Mouse (Mus musculus) G1E (cell line): ENCODE data around the gene Il4. TPM values are rescaled to one million over a fixed set of nuclear protein-coding genes. Genes with fewer than 3 reads are reported as not detected.

Experiments used
- ATAC-seq: 2 replicates; pipeline ENCODE4 v1.8.0; 2016; ENCODE audit warnings: mild to moderate bottlenecking; ENCODE audit not compliant: insufficient number of reproducible peaks, poor library complexity, low FRiP score, severe bottlenecking; ENCODE audit errors: extremely low read depth
- DNase-seq: peaks from one replicate; pipeline ENCODE4 v3.0.0; 2012; ENCODE audit warnings: low spot score
- H3K27me3 ChIP-seq: 2 replicates; pipeline ENCODE4 v1.6.1; 2012; ENCODE audit warnings: mild to moderate bottlenecking, low read length, inconsistent platforms; ENCODE audit not compliant: insufficient read depth
- H3K36me3 ChIP-seq: replicated peaks from 2 replicates; pipeline ENCODE3; 2012; ENCODE audit warnings: mild to moderate bottlenecking, inconsistent platforms
- H3K4me1 ChIP-seq: 2 replicates; pipeline ENCODE4 v1.6.1; 2012; ENCODE audit warnings: low read depth, low read length, inconsistent platforms, mixed read lengths; ENCODE audit not compliant: insufficient read depth
- H3K4me3 ChIP-seq: 2 replicates; pipeline ENCODE4 v1.5.1; 2012; ENCODE audit warnings: low read depth, mild to moderate bottlenecking, inconsistent platforms, low read length, moderate library complexity, mixed read lengths
- H3K9me3 ChIP-seq: replicated peaks from 2 replicates; pipeline ENCODE4 v1.6.1; 2012; ENCODE audit warnings: inconsistent platforms
- CTCF ChIP-seq: IDR thresholded peaks from 2 replicates; pipeline ENCODE4 v1.5.1; 2012; ENCODE audit warnings: low read depth, low read length, inconsistent platforms, mixed read lengths
- GATA1 ChIP-seq: IDR thresholded peaks from 2 replicates; pipeline ENCODE4 v1.6.1; 2012; ENCODE audit warnings: borderline replicate concordance, low read length, inconsistent platforms, mixed read lengths
- GATA2 ChIP-seq: IDR thresholded peaks from 2 replicates; pipeline ENCODE4 v1.6.1; 2012; ENCODE audit warnings: low read depth, low read length, inconsistent platforms, borderline replicate concordance
- POLR2AphosphoS5 ChIP-seq: IDR thresholded peaks from 2 replicates; pipeline ENCODE4 v1.6.1; 2012; ENCODE audit warnings: low read depth, low read length, inconsistent platforms; ENCODE audit not compliant: insufficient replicate concordance
- TAL1 ChIP-seq: conservative IDR thresholded peaks from 2 replicates; pipeline ENCODE4 v1.6.1; 2012; ENCODE audit warnings: low read depth, low read length, inconsistent platforms, mixed read lengths
- polyA plus RNA-seq: library from polyadenylated mRNA; stranded (reverse); fragments of >175 nt; gene quantifications from 2 replicates; pipeline ENCODE4 v1.2.3, GENCODE M21; 2012
- total RNA-seq, 2 experiments: library from RNA; stranded (forward) in 1 of 2; stranded (reverse) in 1 of 2; fragments of 200-1000 nt in 1 of 2; fragments of >200 nt in 1 of 2; fragmentation: Nextera tagmentation in 1 of 2; gene quantifications; 2 replicates each; pipeline ENCODE4 v1.2.3; 2014 to 2017

Gene Il4
- total and polyA plus RNA-seq, 3 experiments, result 0.43 to 87.7 (median 35.8) TPM

DNA sequence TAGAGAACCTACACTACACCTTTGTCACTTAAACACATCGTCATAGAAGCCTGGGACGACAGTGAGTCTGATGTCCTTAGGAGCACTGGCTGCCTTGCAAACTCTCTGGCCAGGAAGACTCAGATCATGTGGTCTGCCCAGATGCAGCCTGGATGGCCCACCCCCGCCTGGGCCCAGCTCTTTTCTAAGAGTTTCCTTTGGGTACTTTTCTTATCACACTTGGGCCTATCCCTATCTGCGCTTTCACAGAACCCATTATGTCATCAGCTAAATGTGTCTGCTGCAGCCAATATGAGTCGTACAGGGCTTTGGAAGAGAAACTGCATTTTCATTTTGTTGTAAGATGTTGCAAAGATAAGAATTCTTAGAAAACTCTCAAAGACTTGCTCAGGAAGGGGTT, 36.6 kb upstream of the Il4 start:
- ATAC-seq (peak; percentile 92), DNase-seq (peak; percentile 69)
- Histone ChIP-seq H3K36me3 (peaks cover 76% of the 10 kb centered on the region), H3K4me1 (peaks cover 70% of the 10 kb centered on the region), H3K4me3 (peak overlapping the region; percentile 45; the same call in 1 of the 2 replicates), H3K27me3 (no peaks in the 10 kb centered on the region), H3K9me3 (no peaks in the 10 kb centered on the region)
- TF ChIP-seq POLR2AphosphoS5 (no peak), GATA1 (no peak), CTCF (no peak), GATA2 (no peak), TAL1 (peak; percentile 27; the same call in 1 of the 2 replicates)

DNA sequence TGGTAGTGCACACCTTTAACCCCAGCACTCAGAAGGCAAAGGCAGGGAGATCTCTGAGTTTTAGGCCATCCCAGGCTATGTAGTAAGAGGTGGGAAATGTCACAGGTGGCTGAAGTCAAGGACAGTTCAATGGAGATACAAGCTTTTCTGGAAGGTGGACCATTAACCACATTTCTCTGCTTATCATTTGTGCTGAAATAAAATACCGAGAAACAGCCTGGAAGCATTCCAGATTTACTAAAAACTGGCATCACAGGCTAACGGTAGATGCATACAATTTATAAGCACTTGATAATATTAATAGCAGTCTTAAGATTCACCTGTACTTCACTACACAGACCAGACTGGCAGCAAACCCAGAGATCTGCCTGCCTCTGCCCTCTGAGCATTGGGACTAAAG, 34.0 kb upstream of the Il4 start:
- Histone ChIP-seq H3K9me3 (no peaks in the 10 kb centered on the region), H3K4me3 (no peak overlapping the region), H3K36me3 (peaks cover 82% of the 10 kb centered on the region), H3K4me1 (peaks cover 50% of the 10 kb centered on the region), H3K27me3 (no peaks in the 10 kb centered on the region)
- DNase-seq (no peak), ATAC-seq (no peak)
- TF ChIP-seq GATA2, result no peak
- TF ChIP-seq GATA1, result no peak
- no peak for TF ChIP-seq CTCF
- TF ChIP-seq TAL1, result no peak
- TF ChIP-seq POLR2AphosphoS5, result no peak

DNA sequence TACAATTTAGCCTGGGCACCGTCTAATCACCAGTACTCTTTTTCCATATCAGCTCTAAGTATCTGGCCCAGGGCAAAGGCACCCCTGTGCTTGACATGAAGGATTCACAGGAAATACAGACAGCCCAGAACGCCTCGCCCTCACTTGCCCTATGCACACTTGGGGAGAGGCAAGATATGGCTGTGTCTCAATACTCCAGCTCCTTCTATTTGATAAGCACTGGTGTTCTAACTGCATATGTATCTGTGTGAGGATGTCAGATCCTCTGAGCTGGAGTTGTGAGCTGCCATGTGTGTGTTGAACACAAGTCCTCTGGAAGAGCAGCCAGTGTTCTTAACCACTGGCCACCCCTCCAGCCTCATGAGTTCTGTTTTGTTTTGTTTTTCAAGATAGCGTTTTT, 33.0 kb upstream of the Il4 start:
- H3K9me3 ChIP-seq, result no peaks in the 10 kb centered on the region
- peaks cover 85% of the 10 kb centered on the region for H3K36me3 ChIP-seq
- TF ChIP-seq TAL1 (no peak), POLR2AphosphoS5 (no peak), GATA1 (no peak), GATA2 (no peak), CTCF (no peak)
- ATAC-seq, result no peak
- no peak overlapping the region for H3K4me3 ChIP-seq
- H3K27me3 ChIP-seq, result no peaks in the 10 kb centered on the region
- peaks cover 47% of the 10 kb centered on the region for H3K4me1 ChIP-seq
- DNase-seq, result no peak

DNA sequence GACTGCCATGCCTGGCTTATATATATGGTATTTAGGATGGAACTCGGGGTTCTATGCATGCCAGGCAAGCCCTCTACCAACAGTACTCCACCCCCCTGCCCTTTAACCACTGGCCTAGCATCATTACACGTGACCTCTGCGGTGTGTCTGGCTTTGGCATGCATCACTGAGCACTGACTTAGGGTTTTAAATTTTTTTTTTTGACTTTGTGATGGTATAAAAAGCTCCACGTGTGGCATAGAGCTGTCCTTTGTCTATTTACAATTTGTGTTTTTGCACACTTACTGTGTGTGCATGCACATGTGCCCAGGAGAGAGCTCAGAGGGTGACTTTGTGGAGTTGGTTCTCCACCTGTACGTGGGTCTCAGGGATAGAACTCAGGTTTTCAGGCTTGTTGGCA, 25.5 kb upstream of the Il4 start:
- peaks cover 74% of the 10 kb centered on the region for H3K4me1 ChIP-seq
- no peak overlapping the region for H3K4me3 ChIP-seq
- no peaks in the 10 kb centered on the region for H3K27me3 ChIP-seq
- DNase-seq (no peak), ATAC-seq (no peak; the same call in 1 of the 2 replicates)
- peaks cover 24% of the 10 kb centered on the region for H3K36me3 ChIP-seq
- no peaks in the 10 kb centered on the region; the same call in 1 of the 2 replicates for H3K9me3 ChIP-seq
- TF ChIP-seq TAL1, result no peak
- no peak for TF ChIP-seq CTCF
- TF ChIP-seq POLR2AphosphoS5, result no peak
- no peak for TF ChIP-seq GATA1
- TF ChIP-seq GATA2, result no peak

DNA sequence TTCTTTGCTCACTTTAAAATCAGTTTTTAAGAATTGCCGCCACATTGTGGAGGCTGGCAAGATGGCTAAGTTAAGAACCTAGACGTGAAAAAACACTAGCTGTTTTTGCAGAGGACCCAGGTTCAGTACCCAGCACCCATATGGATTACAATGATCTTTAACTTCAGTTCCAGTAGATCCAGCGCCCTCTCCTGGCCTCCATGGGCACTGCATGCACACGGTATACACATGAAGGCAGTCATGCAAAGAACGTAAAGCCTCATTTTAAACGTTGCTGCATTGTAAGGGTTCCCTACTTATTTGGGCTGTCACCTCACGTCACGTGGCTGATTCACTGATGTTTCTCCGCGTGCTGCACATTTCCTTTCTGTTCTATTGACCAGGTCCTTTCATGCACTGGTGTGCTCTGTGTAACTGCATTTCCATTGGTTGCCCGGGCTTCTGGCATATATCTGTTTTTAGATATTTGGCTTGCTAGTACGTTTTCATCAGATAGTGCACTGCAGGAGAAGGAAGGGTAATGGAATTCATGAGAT, 24.3 kb upstream of the Il4 start:
- Histone ChIP-seq H3K27me3 (no peaks in the 10 kb centered on the region), H3K36me3 (peaks cover 13% of the 10 kb centered on the region), H3K9me3 (no peaks in the 10 kb centered on the region; the same call in 1 of the 2 replicates), H3K4me1 (peaks cover 75% of the 10 kb centered on the region), H3K4me3 (peak overlapping the region; percentile 24; the same call in 1 of the 2 replicates)
- TF ChIP-seq CTCF (peak; percentile 84), POLR2AphosphoS5 (no peak)
- DNase-seq (no peak), ATAC-seq (peak; percentile 74)

DNA sequence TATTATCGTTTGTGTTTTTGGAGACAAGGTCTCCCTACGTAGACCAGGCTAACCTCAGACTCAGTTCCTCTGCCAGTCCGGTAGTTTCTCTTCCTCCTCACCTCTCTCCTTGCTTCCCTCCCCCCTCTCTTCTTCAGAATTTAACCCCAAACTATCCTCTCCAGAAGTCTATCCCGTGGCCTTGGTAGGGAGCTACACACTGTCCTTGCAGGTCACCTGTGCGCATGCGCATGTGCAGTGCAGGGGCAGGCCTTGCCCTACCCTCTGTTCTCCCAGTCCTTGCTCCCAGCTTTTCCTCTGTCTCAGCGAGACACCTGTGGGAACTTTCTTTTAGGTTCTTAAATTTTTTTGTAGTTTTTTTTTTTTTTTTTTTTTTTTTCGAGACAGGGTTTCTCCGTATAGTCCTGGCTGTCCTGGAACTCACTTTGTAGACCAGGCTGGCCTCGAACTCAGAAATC, 19.4 kb upstream of the Il4 start:
- peaks cover 13% of the 10 kb centered on the region; the same call in 1 of the 2 replicates for H3K27me3 ChIP-seq
- H3K9me3 ChIP-seq, result no peaks in the 10 kb centered on the region; the same call in 1 of the 2 replicates
- H3K4me1 ChIP-seq, result peaks cover 82% of the 10 kb centered on the region
- H3K4me3 ChIP-seq, result no peak overlapping the region
- no peak for TF ChIP-seq POLR2AphosphoS5
- TF ChIP-seq GATA2, result no peak
- ATAC-seq (no peak), DNase-seq (no peak)
- H3K36me3 ChIP-seq, result no peaks in the 10 kb centered on the region
